Comparison of ENCODE assay signal across 12 mouse cellular contexts in genomic region chr4:117427540-117427939, GRCm38 (mm10).
DNase-seq lines count a peak whose midpoint lies in the region; ATAC-seq and TF ChIP-seq lines count a peak whose summit lies in the region.
"Had no signal": no experiment of that assay in that cellular context is flagged by ENCODE, and none has a peak within 500 bp of the region (broad histone marks: within the 10 kb centered on the region; RNA-seq: fewer than 3 reads in every experiment).

No protein-coding gene starts in this region.

- ATAC-seq in liver, embryonic 13.5 days (ENCODE audit: low read depth), result peak; percentile 51; the same call in 1 of the 2 replicates
- ATAC-seq in neural tube, embryonic 13.5 days (ENCODE audit: low read depth), result peak; percentile 61; the same call in 1 of the 2 replicates

- TF ChIP-seq POLR2A in kidney, adult 2 months (IDR thresholded peaks at IDR 0.05; ENCODE audit: low read depth, low read length), result no peak

- no peaks in the 10 kb centered on the region for H3K36me3 ChIP-seq in kidney, adult 2 months (ENCODE audit: control insufficient read depth, insufficient read depth, low read length)
- H3K36me3 ChIP-seq in liver, embryonic 13.5 days, result no peaks in the 10 kb centered on the region
- H3K36me3 ChIP-seq in neural tube, embryonic 13.5 days, result no peaks in the 10 kb centered on the region
- H3K36me3 ChIP-seq: heart, embryonic 13.5 days; midbrain, embryonic 12.5 days had no signal

- no peaks in the 10 kb centered on the region for H3K9me3 ChIP-seq in liver, embryonic 13.5 days (replicated peaks)
- H3K9me3 ChIP-seq in neural tube, embryonic 13.5 days, result no peaks in the 10 kb centered on the region
- H3K9me3 ChIP-seq: heart, embryonic 13.5 days; midbrain, embryonic 12.5 days had no signal

- DNase-seq in kidney, postnatal 4 days, result peak; percentile 18 to 20
- no peak for DNase-seq in kidney, adult 2 months
- DNase-seq in c-Kit-positive CD71-negative TER-119-negative erythroid progenitor cells, embryonic 14.5 days (ENCODE audit: low read depth), result peak; percentile 64
- DNase-seq in liver, embryonic 13.5 days, result peak; percentile 10
- DNase-seq in gastrocnemius, postnatal 36 days, result no peak
- no peak for DNase-seq in heart, adult 8-10 months (ENCODE audit: low spot score)
- DNase-seq: adrenal gland, postnatal 36 days; cerebellum, postnatal 14 days; thymus, postnatal 14 days had no signal

- intact Hi-C loops in gastrocnemius, postnatal 36 days (cut with DNase I), result no loop called here

- no peaks in the 10 kb centered on the region for H3K27me3 ChIP-seq in kidney, adult 2 months (replicated peaks; ENCODE audit: control insufficient read depth, insufficient read depth, low read length)
- H3K27me3 ChIP-seq in liver, embryonic 13.5 days, result no peaks in the 10 kb centered on the region
- H3K27me3 ChIP-seq in neural tube, embryonic 13.5 days, result peaks cover 94% of the 10 kb centered on the region

- H3K4me2 ChIP-seq in liver, embryonic 13.5 days, result 0 out of 2 replicates have a peak overlapping the region, but pooled peaks have one; percentile 7
- H3K4me2 ChIP-seq in neural tube, embryonic 13.5 days, result no peak overlapping the region
- H3K4me2 ChIP-seq: heart, embryonic 13.5 days; midbrain, embryonic 12.5 days had no signal

- no peak for TF ChIP-seq CTCF in kidney, adult 2 months (conservative IDR thresholded peaks at IDR 0.05; ENCODE audit: insufficient read depth, insufficient read length, low read depth, low read length)

- 34% methylated on average over 12 of the region's 12 CpGs for WGBS in kidney, adult 2 months
- 28% methylated on average over 12 of the region's 12 CpGs for WGBS in liver, embryonic 13.5 days (ENCODE audit: insufficient replicate concordance)
- WGBS in neural tube, embryonic 13.5 days, result 33% methylated on average over 12 of the region's 12 CpGs

- no peak overlapping the region for H3K9ac ChIP-seq in liver, embryonic 13.5 days
- no peak overlapping the region for H3K9ac ChIP-seq in neural tube, embryonic 13.5 days
- H3K9ac ChIP-seq: heart, embryonic 13.5 days; midbrain, embryonic 12.5 days had no signal

- H3K27ac ChIP-seq in kidney, adult 2 months (ENCODE audit: insufficient read depth, low read depth, low read length), result no peak overlapping the region
- no peak overlapping the region for H3K27ac ChIP-seq in liver, embryonic 13.5 days
- H3K27ac ChIP-seq in neural tube, embryonic 13.5 days (replicated peaks), result no peak overlapping the region
- H3K27ac ChIP-seq: heart, embryonic 13.5 days; midbrain, embryonic 12.5 days had no signal

- H3K4me1 ChIP-seq in kidney, adult 2 months (ENCODE audit: control insufficient read depth, insufficient read depth, low read length), result no peaks in the 10 kb centered on the region
- H3K4me1 ChIP-seq in liver, embryonic 13.5 days (replicated peaks), result peaks cover 20% of the 10 kb centered on the region
- peaks cover 16% of the 10 kb centered on the region for H3K4me1 ChIP-seq in neural tube, embryonic 13.5 days (replicated peaks)

- no peak overlapping the region for H3K4me3 ChIP-seq in kidney, adult 2 months (ENCODE audit: insufficient read depth, low read depth, low read length)
- H3K4me3 ChIP-seq in liver, embryonic 13.5 days (replicated peaks), result no peak overlapping the region
- H3K4me3 ChIP-seq in neural tube, embryonic 13.5 days, result no peak overlapping the region
- H3K4me3 ChIP-seq: heart, embryonic 13.5 days; midbrain, embryonic 12.5 days had no signal

Comparison
In these comparisons a context has a peak if more than half of its experiments do, and no peak if none do; other contexts are left out.
1. DNase-seq: peak in kidney, postnatal 4 days (2 of 2), c-Kit-positive CD71-negative TER-119-negative erythroid progenitor cells, embryonic 14.5 days (single experiment) and liver, embryonic 13.5 days (single experiment); none in kidney, adult 2 months (single experiment), gastrocnemius, postnatal 36 days (0 of 2) and heart, adult 8-10 months (single experiment).